Mouse (Mus musculus): ENCODE results near the gene Olfr3.

Gene Olfr3

DNA sequence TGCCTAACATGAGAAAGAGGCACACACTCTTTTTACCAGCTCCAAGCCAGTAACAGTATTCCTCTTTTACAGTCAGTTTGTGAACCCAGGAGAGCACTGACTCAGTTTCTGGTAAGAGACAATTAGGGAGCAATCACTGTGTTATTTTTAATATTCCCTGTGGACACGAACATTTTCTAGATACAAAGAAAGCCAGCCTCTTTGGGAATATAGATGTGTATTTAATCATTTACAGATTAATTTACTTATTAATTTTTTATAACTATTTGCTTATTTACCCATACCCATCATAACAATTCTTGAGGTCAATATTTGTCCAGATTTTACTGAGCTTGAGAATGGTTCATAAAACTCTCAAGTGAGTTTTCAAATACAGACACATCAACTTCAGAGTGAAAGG is at the start of gene Olfr3:
TSS of gene Olfr3 (minus strand) at position 101 of the 400 bp plus-strand sequence.
- DNase-seq: no peak

GRCm38 (mm10) chr2:36862560-36862959 is 45.7 kb upstream of the Olfr3 start, which contains the start of gene Olfr351:
Gene Olfr351 (minus strand): TSS chr2:36862660.
- DNase-seq: no peak

- no peak for DNase-seq
Measured at GRCm38 (mm10) chr2:36846010-36846409, 29.2 kb upstream of the Olfr3 start, which contains the start of gene Olfr350. Gene Olfr350 (plus strand): TSS chr2:36846310.

DNA sequence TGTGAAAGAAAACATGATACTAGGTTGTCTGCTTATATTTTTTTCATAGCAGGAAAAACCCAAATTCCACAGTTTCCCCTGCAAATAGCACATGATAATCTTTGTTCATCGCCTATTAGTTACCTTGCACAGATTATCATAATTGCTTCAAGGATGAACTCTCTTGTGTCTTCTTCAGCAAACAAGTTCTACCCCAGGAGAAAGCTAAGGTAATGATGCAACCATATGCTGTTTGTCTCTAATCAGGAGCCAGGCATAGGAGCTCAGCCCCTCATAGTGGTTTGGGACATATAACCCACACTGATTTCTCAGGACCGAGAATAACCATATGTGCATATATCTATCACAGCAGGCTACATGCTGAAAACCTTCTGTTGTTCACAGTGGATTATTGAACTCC is 26.6 kb downstream of the Olfr3 start, which contains the start of gene Olfr50:
TSS of gene Olfr50 (plus strand) at position 301 of the 400 bp plus-strand sequence.
- no peak for DNase-seq

GRCm38 (mm10) chr2:36783976-36784375 is 32.9 kb downstream of the Olfr3 start, which contains the start of gene Olfr348:
Gene Olfr348 (plus strand): TSS chr2:36784276.
- DNase-seq: no peak
